Comparison of ENCODE assay signal across 8 mouse cellular contexts in genomic region chr6:127109402-127109930, GRCm38 (mm10). TPM values are rescaled to one million over a fixed set of nuclear protein-coding genes. Genes with fewer than 3 reads are reported as not detected.
DNase-seq lines count a peak whose midpoint lies in the region; ATAC-seq and TF ChIP-seq lines count a peak whose summit lies in the region.

Tigar (minus strand) TSS chr6:127109557.

- no peak within 1 kb of the TSS for H3K27ac ChIP-seq in embryonic facial prominence, embryonic 13.5 days
- no peak within 1 kb of the TSS for H3K27ac ChIP-seq in kidney, adult 2 months (ENCODE audit: insufficient read depth, low read depth, low read length)
- H3K27ac ChIP-seq in limb, embryonic 12.5 days: no peak within 1 kb of the TSS
- H3K27ac ChIP-seq in midbrain, embryonic 15.5 days: peak within 1 kb of the TSS; percentile 53
- no peak within 1 kb of the TSS for H3K27ac ChIP-seq in spleen, adult 2 months (ENCODE audit: insufficient read depth, low read length)

- no peaks in the 10 kb centered on the region for H3K36me3 ChIP-seq in embryonic facial prominence, embryonic 13.5 days
- H3K36me3 ChIP-seq in kidney, adult 2 months (ENCODE audit: control insufficient read depth, insufficient read depth, low read length): no peaks in the 10 kb centered on the region
- H3K36me3 ChIP-seq in limb, embryonic 12.5 days: no peaks in the 10 kb centered on the region
- H3K36me3 ChIP-seq in midbrain, embryonic 15.5 days (replicated peaks): no peaks in the 10 kb centered on the region
- H3K36me3 ChIP-seq in spleen, adult 2 months (ENCODE audit: control insufficient read depth, insufficient read depth, low read length): no peaks in the 10 kb centered on the region

- no peaks in the 10 kb centered on the region for H3K27me3 ChIP-seq in embryonic facial prominence, embryonic 13.5 days
- H3K27me3 ChIP-seq in kidney, adult 2 months (replicated peaks; ENCODE audit: control insufficient read depth, insufficient read depth, low read length): no peaks in the 10 kb centered on the region
- peaks cover 4% of the 10 kb centered on the region for H3K27me3 ChIP-seq in limb, embryonic 12.5 days
- no peaks in the 10 kb centered on the region for H3K27me3 ChIP-seq in midbrain, embryonic 15.5 days (replicated peaks)
- no peaks in the 10 kb centered on the region for H3K27me3 ChIP-seq in spleen, adult 2 months (ENCODE audit: control insufficient read depth, insufficient read depth, low read length)

- TF ChIP-seq CTCF in kidney, adult 2 months (conservative IDR thresholded peaks at IDR 0.05; ENCODE audit: insufficient read depth, insufficient read length, low read depth, low read length): no peak
- no peak for TF ChIP-seq CTCF in spleen, adult 2 months (IDR thresholded peaks at IDR 0.05; ENCODE audit: extremely low read depth, insufficient read depth, insufficient read length, insufficient replicate concordance)

- H3K4me2 ChIP-seq in embryonic facial prominence, embryonic 13.5 days: peak within 1 kb of the TSS; percentile 82
- H3K4me2 ChIP-seq in limb, embryonic 12.5 days: peak within 1 kb of the TSS; percentile 84
- H3K4me2 ChIP-seq in midbrain, embryonic 15.5 days: peak within 1 kb of the TSS; percentile 72

- peak within 1 kb of the TSS; percentile 71 for H3K9ac ChIP-seq in embryonic facial prominence, embryonic 13.5 days
- H3K9ac ChIP-seq in limb, embryonic 12.5 days (replicated peaks): peak within 1 kb of the TSS; percentile 63
- peak within 1 kb of the TSS; percentile 47 for H3K9ac ChIP-seq in midbrain, embryonic 15.5 days

- DNase-seq in 3134 (ENCODE audit: extremely low read depth, insufficient read length, low spot score): peak; percentile 93
- DNase-seq in adrenal gland, postnatal 36 days: peak; percentile 96
- DNase-seq in heart, adult 18-20 months: peak; percentile 94 to 95
- DNase-seq in kidney, adult 2 months: peak; percentile 97
- peak; percentile 88 to 95 for DNase-seq in spleen, adult 2 months (ENCODE audit: low read depth in 1 of 2, low spot score in 2 of 2)

- peaks cover 14% of the 10 kb centered on the region for H3K4me1 ChIP-seq in embryonic facial prominence, embryonic 13.5 days
- peaks cover 8% of the 10 kb centered on the region; the same call in 1 of the 2 replicates for H3K4me1 ChIP-seq in kidney, adult 2 months (ENCODE audit: control insufficient read depth, insufficient read depth, low read length)
- peaks cover 8% of the 10 kb centered on the region for H3K4me1 ChIP-seq in limb, embryonic 12.5 days (replicated peaks)
- H3K4me1 ChIP-seq in midbrain, embryonic 15.5 days: peaks cover 19% of the 10 kb centered on the region
- H3K4me1 ChIP-seq in spleen, adult 2 months (ENCODE audit: control insufficient read depth, insufficient read depth, insufficient read length): peaks cover 3% of the 10 kb centered on the region; the same call in 1 of the 2 replicates

- WGBS in embryonic facial prominence, embryonic 13.5 days: under 1% methylated on average over 37 of the region's 37 CpGs
- under 1% methylated on average over 37 of the region's 37 CpGs for WGBS in kidney, adult 2 months
- under 1% methylated on average over 37 of the region's 37 CpGs for WGBS in limb, embryonic 12.5 days
- under 1% methylated on average over 37 of the region's 37 CpGs for WGBS in midbrain, embryonic 15.5 days
- under 1% methylated on average over 37 of the region's 37 CpGs for WGBS in spleen, adult 2 months

- H3K9me3 ChIP-seq in embryonic facial prominence, embryonic 13.5 days: no peaks in the 10 kb centered on the region
- H3K9me3 ChIP-seq in limb, embryonic 12.5 days: no peaks in the 10 kb centered on the region
- H3K9me3 ChIP-seq in midbrain, embryonic 15.5 days: no peaks in the 10 kb centered on the region

- peak; percentile 87 for TF ChIP-seq POLR2A in kidney, adult 2 months (IDR thresholded peaks at IDR 0.05; ENCODE audit: low read depth, low read length)
- peak; percentile 92; the same call in 1 of the 2 replicates for TF ChIP-seq POLR2A in spleen, adult 2 months (IDR thresholded peaks at IDR 0.05; ENCODE audit: low read depth, low read length)

- peak; percentile 99 for ATAC-seq in embryonic facial prominence, embryonic 13.5 days (ENCODE audit: insufficient number of reproducible peaks, insufficient read depth, low FRiP score, low TSS enrichment, low read depth)
- ATAC-seq in limb, embryonic 12.5 days (ENCODE audit: insufficient number of reproducible peaks, insufficient read depth, low FRiP score, low TSS enrichment, low read depth): peak; percentile 99
- ATAC-seq in midbrain, embryonic 15.5 days (replicated peaks): peak; percentile 100

- H3K4me3 ChIP-seq in embryonic facial prominence, embryonic 13.5 days: peak within 1 kb of the TSS; percentile 59
- H3K4me3 ChIP-seq in kidney, adult 2 months (ENCODE audit: insufficient read depth, low read depth, low read length): peak within 1 kb of the TSS; percentile 98
- peak within 1 kb of the TSS; percentile 61 for H3K4me3 ChIP-seq in limb, embryonic 12.5 days (replicated peaks)
- peak within 1 kb of the TSS; percentile 58 for H3K4me3 ChIP-seq in midbrain, embryonic 15.5 days
- H3K4me3 ChIP-seq in spleen, adult 2 months (ENCODE audit: extremely low read depth, insufficient read depth, insufficient read length): peak within 1 kb of the TSS; percentile 68

RNA-seq across cellular contexts. Expression of gene Tigar, which starts in this region (rescaled TPM):
- 10 to 100 TPM; 18.4 to 22.3 TPM for total RNA-seq in adrenal gland, postnatal 36 days (2021)
- polyA plus RNA-seq in embryonic facial prominence, embryonic 13.5 days (2015; fragmentation: Nextera tagmentation; extraction: Ambion mirVana): 2.1 and 4.3 TPM in 2 replicates
- total RNA-seq in heart, adult 18-20 months (2021): 10 to 100 TPM; 45.3 to 63.0 TPM
- 2.4 and 3.0 TPM in 2 replicates for polyA plus RNA-seq in kidney, adult 2 months (2012; rRNA removed)
- polyA plus RNA-seq in limb, embryonic 12.5 days (2016; fragmentation: Nextera tagmentation; extraction: Ambion mirVana): 3.7 and 5.0 TPM in 2 replicates
- polyA plus RNA-seq in midbrain, embryonic 15.5 days (2015; fragmentation: Nextera tagmentation; extraction: Ambion mirVana): 6.5 and 7.1 TPM in 2 replicates
- polyA plus RNA-seq in spleen, adult 2 months (2012; rRNA removed): 1.5 and 1.7 TPM in 2 replicates
